Mouse (Mus musculus): ENCODE data around the gene 4930402H24Rik.

4930402H24Rik gene

DNA sequence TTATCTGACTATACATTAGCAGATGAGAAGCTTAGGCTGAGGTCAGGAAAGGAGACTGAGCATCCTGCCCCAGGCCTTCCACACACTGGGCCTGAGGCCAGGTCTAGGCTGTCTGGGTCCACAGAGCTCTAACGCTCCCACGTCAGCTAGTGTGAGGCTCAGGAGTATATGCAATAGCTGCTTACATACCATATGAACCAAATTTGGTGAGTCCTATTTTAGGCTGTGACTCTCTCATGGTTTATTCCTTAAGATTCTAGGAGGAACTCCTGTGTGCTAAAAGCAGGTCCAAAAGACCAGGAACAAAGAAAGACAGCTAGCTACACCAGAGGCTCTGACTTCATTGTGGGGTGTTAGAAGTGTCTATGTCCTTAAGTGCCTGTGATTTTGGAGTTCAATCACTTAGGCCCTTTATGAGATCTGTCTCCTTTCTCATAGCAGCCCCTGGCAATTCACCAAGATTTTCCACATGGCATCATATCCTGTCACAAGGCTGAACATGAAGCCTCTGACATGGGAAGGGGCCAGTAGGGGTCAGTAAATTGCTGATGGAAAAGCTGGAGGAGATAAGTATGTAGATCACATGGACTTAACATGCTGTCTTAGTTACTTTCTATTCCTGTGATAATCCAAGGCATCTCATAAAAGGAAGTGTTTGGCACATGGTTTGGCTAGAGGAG lies 177.2 kb downstream of the 4930402H24Rik start:
- no peak for DNase-seq

DNA sequence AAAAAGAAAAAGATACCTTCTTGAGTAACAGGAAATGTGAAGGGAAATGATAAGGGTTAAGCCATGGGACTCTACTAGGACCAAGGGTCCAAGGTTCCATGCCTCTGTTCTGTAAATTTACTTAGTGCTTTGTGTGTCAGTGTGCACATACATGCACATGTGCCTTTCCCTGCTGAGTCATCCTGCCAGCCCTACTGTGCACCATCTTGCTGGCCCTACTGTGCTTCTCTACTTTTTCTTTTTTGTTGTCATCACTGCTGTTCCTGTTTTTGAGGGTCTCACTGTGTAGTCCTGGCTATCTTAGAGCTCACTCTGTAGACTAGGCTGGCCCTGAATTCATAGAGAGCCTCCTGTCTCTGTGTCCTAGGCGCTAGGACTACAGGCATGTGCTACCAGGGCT lies 178.5 kb downstream of the 4930402H24Rik start:
- DNase-seq, result no peak

DNA sequence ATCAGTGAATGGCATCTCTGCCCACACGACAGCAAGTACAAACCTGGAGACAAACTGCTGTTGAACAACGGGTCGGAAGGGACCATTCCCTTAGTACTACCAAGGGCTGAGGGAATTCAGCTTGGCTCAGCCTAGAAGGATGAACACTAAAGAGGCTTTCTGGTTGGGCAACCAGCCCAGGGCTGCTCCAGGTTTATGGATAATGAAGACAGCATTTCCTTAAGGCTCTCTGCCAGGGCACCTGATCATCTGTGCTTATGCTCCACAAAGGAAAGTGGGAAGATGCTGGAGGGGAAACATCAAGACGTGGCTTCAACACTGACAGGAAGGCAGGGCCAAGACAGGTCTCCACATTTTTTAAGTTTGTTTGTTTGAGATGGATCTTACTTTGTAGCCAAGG lies 181.8 kb downstream of the 4930402H24Rik start:
- no peak for DNase-seq

DNA sequence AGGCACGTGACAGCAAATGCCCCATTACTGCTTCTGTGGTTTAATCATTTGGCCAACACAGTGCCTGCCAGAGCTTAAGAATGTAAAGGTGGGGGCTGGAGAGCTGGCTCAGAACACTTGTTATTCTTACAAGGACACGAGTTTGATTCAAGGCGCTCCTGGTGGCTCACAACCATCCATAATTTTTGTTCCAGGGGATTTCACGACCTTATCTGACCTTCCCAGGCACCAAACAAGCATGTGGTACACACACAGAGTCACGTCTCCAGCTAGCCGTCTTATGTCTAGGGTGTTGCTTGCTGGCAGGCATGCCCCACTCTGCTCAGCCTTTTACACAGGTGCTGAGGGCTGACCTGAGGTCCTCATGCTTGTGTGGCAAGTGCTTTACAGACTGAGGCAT lies 188.3 kb downstream of the 4930402H24Rik start:
- DNase-seq, result no peak

GRCm38 (mm10) chr2:130707057-130707456 lies 199.1 kb downstream of the 4930402H24Rik start:
- no peak for DNase-seq

GRCm38 (mm10) chr2:130706602-130707001 lies 199.6 kb downstream of the 4930402H24Rik start:
- no peak for DNase-seq

- no peak for DNase-seq
Measured at GRCm38 (mm10) chr2:130705178-130705577, 201.0 kb downstream of the 4930402H24Rik start.

DNA sequence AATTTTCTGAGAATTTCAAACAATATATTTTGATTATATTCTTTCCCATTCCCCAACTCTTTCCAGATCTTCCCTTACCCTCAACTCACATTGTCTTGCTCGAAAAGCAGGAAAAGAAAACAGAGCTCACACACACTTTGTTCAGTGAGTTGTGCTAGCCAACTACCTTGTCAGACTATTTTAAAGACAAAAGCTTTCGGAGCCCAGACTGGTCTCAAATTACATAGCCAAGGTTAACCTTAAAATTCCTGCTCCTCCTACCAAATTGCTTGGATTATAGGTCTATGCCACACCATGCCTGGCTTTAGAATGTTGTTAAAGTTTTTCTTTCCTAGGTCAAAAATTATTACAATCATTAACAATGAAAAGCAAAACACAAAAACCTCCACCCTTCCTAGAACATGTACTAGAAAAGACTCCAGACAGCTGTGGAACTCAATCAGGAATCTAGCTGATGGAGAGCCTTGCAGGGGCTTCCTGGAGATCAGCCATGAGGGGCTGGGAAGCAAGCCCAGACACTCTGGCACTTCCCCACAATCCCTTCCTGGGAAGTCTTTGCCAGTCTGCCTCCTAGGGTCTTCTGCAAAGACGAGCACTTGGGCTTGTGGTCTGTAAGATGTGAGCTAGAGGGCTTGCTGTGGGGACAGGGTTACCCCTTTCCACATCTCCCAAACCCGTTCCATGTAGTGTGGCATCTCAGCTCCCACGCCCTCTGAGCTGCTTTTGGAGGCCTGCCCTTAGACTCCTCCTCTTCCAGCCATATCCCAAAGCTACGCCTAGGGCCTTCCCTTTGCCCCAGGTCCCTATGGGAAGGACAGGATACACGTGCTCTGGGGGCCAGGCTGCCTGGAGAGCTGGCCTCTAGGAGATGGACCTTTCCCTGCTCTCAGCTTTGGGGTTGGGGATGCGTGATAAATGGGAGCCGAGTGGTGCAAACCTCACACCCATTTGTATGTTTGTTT lies 201.9 kb downstream of the 4930402H24Rik start:
- no peak for DNase-seq

- DNase-seq, result peak in 1 of 2 experiments; percentile 15
Measured at GRCm38 (mm10) chr2:130697821-130698266, 208.4 kb downstream of the 4930402H24Rik start.

- peak; percentile 74 to 82 for DNase-seq
Measured at GRCm38 (mm10) chr2:130697153-130697810, 208.9 kb downstream of the 4930402H24Rik start, which contains the start of gene Slc4a11. Gene Slc4a11 (minus strand): TSS chr2:130697519.

GRCm38 (mm10) chr2:130696700-130697152 lies 209.5 kb downstream of the 4930402H24Rik start:
- DNase-seq, result peak; percentile 24 to 33

DNA sequence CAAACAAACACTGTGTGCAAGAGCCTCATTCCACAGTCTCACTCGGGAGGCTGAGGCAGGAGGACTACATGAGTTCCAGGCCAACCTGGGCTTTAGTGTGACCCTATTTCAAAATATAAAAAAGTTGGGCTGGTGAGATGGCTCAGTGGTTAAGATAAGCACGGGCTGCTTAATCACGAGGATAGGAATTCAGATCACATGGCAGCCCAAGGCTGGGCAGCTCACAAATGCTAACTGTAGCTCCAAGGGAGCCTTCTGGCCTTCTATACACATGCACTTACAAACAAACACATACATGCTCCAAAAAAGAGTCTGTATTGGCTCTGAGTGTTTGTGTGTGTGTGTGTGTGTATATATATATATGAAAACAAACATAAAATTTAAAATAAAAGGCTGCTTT lies 212.6 kb downstream of the 4930402H24Rik start:
- DNase-seq, result no peak

DNA sequence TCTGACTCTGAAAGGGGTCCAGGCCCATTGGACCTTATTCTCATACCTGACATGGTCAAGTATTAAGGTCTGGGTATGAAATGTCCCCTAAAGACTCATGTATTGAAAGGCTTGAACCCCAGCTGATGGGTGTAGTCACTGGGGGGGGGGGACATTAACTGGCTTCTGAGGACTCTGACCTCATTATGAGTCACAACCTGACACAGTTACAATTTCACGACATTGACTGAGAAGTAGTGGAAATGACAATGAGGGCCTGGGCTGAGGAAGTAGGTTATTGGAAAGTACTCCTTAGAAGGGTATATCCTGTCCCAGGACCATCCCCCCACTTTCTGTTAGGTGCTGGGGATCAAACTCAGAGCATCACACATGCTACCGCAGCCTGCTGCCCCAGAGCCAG lies 217.2 kb downstream of the 4930402H24Rik start:
- no peak for DNase-seq

- no peak for DNase-seq
Measured at GRCm38 (mm10) chr2:130685426-130685825, 220.8 kb downstream of the 4930402H24Rik start.

- DNase-seq, result no peak
Measured at GRCm38 (mm10) chr2:130681531-130681930, 224.7 kb downstream of the 4930402H24Rik start.

- no peak for DNase-seq
Measured at GRCm38 (mm10) chr2:130679899-130680298, 226.3 kb downstream of the 4930402H24Rik start.

DNA sequence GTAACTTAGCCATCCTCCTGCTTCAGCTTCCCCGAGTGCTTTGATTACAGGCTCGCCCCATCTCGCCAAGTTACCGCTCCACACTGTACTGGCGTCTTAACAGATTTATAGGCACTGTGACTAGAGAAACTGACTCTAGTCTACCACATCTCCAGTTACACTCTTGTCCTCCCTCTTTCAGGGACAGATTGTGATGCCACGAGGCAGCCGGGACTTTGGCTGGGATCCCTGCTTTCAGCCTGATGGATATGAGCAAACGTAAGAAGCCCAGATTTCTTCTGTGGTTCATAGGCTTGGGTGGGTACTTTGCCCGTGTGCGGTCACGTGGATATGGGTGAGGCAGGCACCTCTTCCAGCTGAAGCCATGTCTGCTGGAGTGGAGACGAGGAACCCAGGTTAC lies 227.1 kb downstream of the 4930402H24Rik start:
- DNase-seq, result no peak

- no peak for DNase-seq
Measured at GRCm38 (mm10) chr2:130677211-130677610, 229.0 kb downstream of the 4930402H24Rik start.

- peak; percentile 85 to 90 for DNase-seq
Measured at GRCm38 (mm10) chr2:130667559-130667958, 238.6 kb downstream of the 4930402H24Rik start, which contains the start of gene Itpa. Gene Itpa (plus strand): TSS chr2:130667610.

DNA sequence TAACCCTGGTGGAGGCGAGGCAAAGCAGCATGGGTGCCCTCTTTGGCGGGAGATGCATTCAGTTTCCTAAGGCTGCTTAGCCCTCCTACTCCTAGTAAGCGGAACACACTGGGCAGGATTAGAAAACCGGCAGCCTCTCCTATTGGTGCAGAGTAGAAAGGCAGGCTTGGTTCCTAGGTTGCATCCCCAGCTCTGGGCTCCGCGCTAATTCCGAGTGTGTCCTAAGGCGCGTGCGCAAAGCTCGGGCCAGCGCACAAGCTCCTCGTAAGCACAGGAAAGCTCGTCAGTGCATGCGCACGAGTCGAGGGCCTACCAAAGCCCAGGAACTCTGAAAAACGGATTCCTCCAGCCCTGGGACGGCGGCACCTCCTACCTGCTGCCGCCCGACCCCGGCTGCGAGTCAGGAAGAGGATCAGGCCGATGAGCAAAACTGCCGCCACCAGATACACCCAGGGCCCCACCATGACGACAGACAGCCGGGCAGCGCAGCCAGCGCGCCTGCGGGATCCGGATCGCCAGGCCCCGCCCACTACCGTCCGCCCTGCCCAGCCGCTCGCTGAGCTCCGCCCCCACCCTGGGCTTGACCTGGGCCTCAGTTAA lies 242.0 kb downstream of the 4930402H24Rik start, which contains the start of gene Ddrgk1:
Ddrgk1 (minus strand) TSS at position 558 of the 600 bp plus-strand sequence.
- peak; percentile 91 to 92 for DNase-seq

DNA sequence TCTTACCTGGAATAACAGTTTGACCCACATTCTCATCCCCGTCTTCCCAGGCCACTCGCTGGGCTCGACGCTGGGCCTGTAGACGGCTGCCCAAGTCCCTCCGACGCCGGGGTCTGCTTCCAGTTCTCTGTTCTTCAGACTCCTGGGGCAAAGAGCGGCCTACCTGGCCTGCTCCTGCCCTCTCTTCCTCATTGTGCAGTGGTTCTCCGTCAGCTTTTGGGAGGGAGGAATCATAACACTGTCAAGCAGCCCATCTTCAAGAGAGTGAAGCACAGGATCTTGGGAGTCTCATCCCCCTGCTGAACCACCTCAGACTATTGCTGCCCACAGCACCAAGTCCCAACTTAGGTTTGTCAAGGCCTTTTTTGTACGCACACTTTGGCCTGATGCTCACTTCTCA lies 242.9 kb downstream of the 4930402H24Rik start:
- DNase-seq, result no peak

GRCm38 (mm10) chr2:130658530-130658929 lies 247.7 kb downstream of the 4930402H24Rik start:
- no peak for DNase-seq

All from lung, adult 18-20 months (tissue).